Mouse (Mus musculus) sigmoid colon, adult 10 weeks (tissue): ENCODE results near the gene Lrrc52. TPM values are rescaled to one million over a fixed set of nuclear protein-coding genes. Genes with fewer than 3 reads are reported as not detected.

Experiments
- polyA plus RNA-seq: library from polyadenylated mRNA; stranded (reverse); fragments of 350-450 nt; fragmentation: Illumina TruSeq; extraction: RNeasy Lipid Tissue Mini Kit (QIAGEN cat#74804); gene quantifications from one replicate; pipeline ENCODE4 v1.2.3, GENCODE M21; 2014; ENCODE audit warnings: low read depth, low replicate concordance

Lrrc52 gene
- polyA plus RNA-seq = not detected

GRCm38 (mm10) chr1:167466765-167467426 lies at the start of gene Lrrc52:
Lrrc52 (minus strand) TSS chr1:167466780.

Other genes with a start within 250 kb of the Lrrc52 start
- 22.0 TPM for gene Uck2, start 181.5 kb downstream of the Lrrc52 start, polyA plus RNA-seq
- gene Tmco1, start 158.4 kb downstream of the Lrrc52 start, polyA plus RNA-seq = 347 TPM
- gene Aldh9a1, start 116.8 kb downstream of the Lrrc52 start, polyA plus RNA-seq = 42.5 TPM
- 5.8 TPM for gene Mgst3, start 72.9 kb downstream of the Lrrc52 start, polyA plus RNA-seq
- gene Rxrg, start 131.6 kb upstream of the Lrrc52 start, polyA plus RNA-seq = 0.35 TPM
- gene Lmx1a, start 222.5 kb upstream of the Lrrc52 start, polyA plus RNA-seq = 1.2 TPM